Mouse (Mus musculus) embryonic facial prominence, embryonic 15.5 days (tissue): ENCODE measurements at regions not wholly inside any gene's neighbourhood (a gene's known extent, or its start where the extent isn't known, plus 50 kb on each side); places are given as distances from the start of the nearest gene placed in this dataset.

Experiments used
- ATAC-seq: fragments of 200-750 bp; cut with Nextera tagmentation; 2 replicates; pipeline ENCODE4 v1.8.0; 2017; ENCODE audit warnings: low read depth, moderate TSS enrichment; ENCODE audit not compliant: insufficient number of reproducible peaks, low FRiP score, low TSS enrichment
- H3K27ac ChIP-seq: fragments of 300-500 bp; sonication (generic); replicated peaks from 2 replicates; pipeline ENCODE4 v1.5.1; 2015; ENCODE audit warnings: mild to moderate bottlenecking, inconsistent platforms
- H3K27me3 ChIP-seq: fragments of 300-500 bp; sonication (generic); 2 replicates; pipeline ENCODE4 v1.6.1; 2015; ENCODE audit warnings: inconsistent platforms
- H3K36me3 ChIP-seq: fragments of 300-500 bp; sonication (generic); 2 replicates; pipeline ENCODE4 v1.6.1; 2015; ENCODE audit warnings: mild to moderate bottlenecking, inconsistent platforms
- H3K4me1 ChIP-seq: fragments of 300-500 bp; sonication (generic); 2 replicates; pipeline ENCODE4 v1.6.1; 2015; ENCODE audit warnings: inconsistent platforms
- H3K4me2 ChIP-seq: fragments of 300-500 bp; sonication (generic); replicated peaks from 2 replicates; pipeline ENCODE4 v1.6.1; 2015; ENCODE audit warnings: mild to moderate bottlenecking, inconsistent platforms
- H3K4me3 ChIP-seq: fragments of 300-500 bp; sonication (generic); replicated peaks from 2 replicates; pipeline ENCODE4 v1.5.1; 2015; ENCODE audit warnings: mild to moderate bottlenecking, inconsistent platforms
- H3K9ac ChIP-seq: fragments of 300-500 bp; sonication (generic); 2 replicates; pipeline ENCODE4 v1.6.1; 2015; ENCODE audit warnings: inconsistent platforms
- H3K9me3 ChIP-seq: fragments of 300-500 bp; sonication (generic); replicated peaks from 2 replicates; pipeline ENCODE4 v1.6.1; 2016; ENCODE audit warnings: inconsistent platforms
- WGBS: fragments of 180-500 bp; shearing (Covaris S2); methylation state at CpG from one replicate; pipeline ENCODE4 v1.1.7; 2015; 5-methylcytosine and 5-hydroxymethylcytosine counted together

- WGBS: 72% methylated on average over 7 of the region's 7 CpGs
- no peak overlapping the region for H3K9ac ChIP-seq
- no peaks in the 10 kb centered on the region for H3K27me3 ChIP-seq
- no peak overlapping the region for H3K27ac ChIP-seq
- no peaks in the 10 kb centered on the region for H3K4me1 ChIP-seq
- no peaks in the 10 kb centered on the region for H3K9me3 ChIP-seq
- no peak for ATAC-seq
- no peak overlapping the region for H3K4me2 ChIP-seq
- H3K36me3 ChIP-seq: no peaks in the 10 kb centered on the region
- H3K4me3 ChIP-seq: no peak overlapping the region
Measured at GRCm38 (mm10) chr4:7391596-7391995, 847.2 kb downstream of the Car8 start.

GRCm38 (mm10) chr4:7385069-7385468 lies 853.8 kb downstream of the Car8 start:
- no peak overlapping the region for H3K4me2 ChIP-seq
- H3K4me1 ChIP-seq: no peaks in the 10 kb centered on the region
- no peak for ATAC-seq
- H3K9ac ChIP-seq: no peak overlapping the region
- no peaks in the 10 kb centered on the region for H3K27me3 ChIP-seq
- no peak overlapping the region for H3K4me3 ChIP-seq
- no peaks in the 10 kb centered on the region for H3K36me3 ChIP-seq
- H3K27ac ChIP-seq: no peak overlapping the region
- H3K9me3 ChIP-seq: no peaks in the 10 kb centered on the region

DNA sequence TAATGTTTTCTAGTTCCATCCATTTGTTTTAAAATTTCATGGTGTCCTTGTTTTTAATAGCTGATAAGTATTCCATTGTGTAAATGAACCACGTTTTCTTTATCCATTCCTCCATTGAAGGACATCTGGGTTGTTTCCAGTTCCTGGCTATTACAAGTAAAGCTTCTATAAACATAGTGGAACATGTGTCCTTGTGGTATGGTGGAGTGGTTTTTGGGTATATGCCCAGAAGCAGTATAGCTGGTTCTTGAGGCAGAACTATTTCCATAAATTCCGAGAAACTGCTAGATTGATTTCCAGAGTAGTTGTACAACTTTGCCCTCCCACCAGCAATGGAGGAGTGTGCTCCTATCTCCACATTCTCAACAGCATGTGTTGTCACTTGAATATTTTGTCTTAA lies 858.8 kb downstream of the Car8 start:
- no peak overlapping the region for H3K9ac ChIP-seq
- WGBS: 34% methylated on average over 2 of the region's 2 CpGs
- H3K4me1 ChIP-seq: no peaks in the 10 kb centered on the region
- H3K27me3 ChIP-seq: no peaks in the 10 kb centered on the region
- H3K27ac ChIP-seq: no peak overlapping the region
- H3K4me2 ChIP-seq: no peak overlapping the region
- no peaks in the 10 kb centered on the region for H3K36me3 ChIP-seq
- H3K4me3 ChIP-seq: no peak overlapping the region
- ATAC-seq: no peak
- H3K9me3 ChIP-seq: no peaks in the 10 kb centered on the region

- H3K9ac ChIP-seq: no peak overlapping the region
- no peaks in the 10 kb centered on the region for H3K9me3 ChIP-seq
- 77% methylated on average over 3 of the region's 3 CpGs for WGBS
- H3K36me3 ChIP-seq: no peaks in the 10 kb centered on the region
- no peaks in the 10 kb centered on the region for H3K4me1 ChIP-seq
- no peak overlapping the region for H3K27ac ChIP-seq
- no peak overlapping the region for H3K4me3 ChIP-seq
- H3K27me3 ChIP-seq: no peaks in the 10 kb centered on the region
- no peak overlapping the region for H3K4me2 ChIP-seq
- no peak for ATAC-seq
Measured at GRCm38 (mm10) chr4:7364238-7365040, 874.4 kb downstream of the Car8 start.

- Histone ChIP-seq H3K4me1 (no peaks in the 10 kb centered on the region), H3K9ac (no peak overlapping the region), H3K36me3 (no peaks in the 10 kb centered on the region), H3K4me3 (no peak overlapping the region), H3K27ac (no peak overlapping the region), H3K4me2 (no peak overlapping the region), H3K9me3 (no peaks in the 10 kb centered on the region), H3K27me3 (no peaks in the 10 kb centered on the region)
- no peak for ATAC-seq
- 90% methylated on average over 2 of the region's 2 CpGs for WGBS
Measured at GRCm38 (mm10) chr4:7363508-7363907, 875.3 kb downstream of the Car8 start.

DNA sequence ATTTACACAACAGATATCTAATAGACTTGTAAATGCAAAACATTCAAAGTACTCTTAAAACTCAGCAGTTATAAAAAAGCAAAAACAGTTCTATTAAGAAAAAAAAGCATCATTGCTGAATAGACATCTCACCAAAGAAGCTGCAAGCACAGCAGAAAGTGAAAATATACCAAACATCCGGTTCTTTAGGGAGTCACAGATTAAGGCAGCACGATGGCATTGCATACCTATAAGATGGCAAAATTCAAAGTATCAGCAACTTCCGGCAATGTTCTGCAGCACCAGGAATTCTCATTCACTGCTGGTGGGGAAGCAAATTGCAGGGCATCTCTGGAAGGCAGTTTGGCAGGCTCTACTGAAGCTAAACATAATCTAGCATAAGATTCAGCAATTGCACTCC lies 882.6 kb downstream of the Car8 start:
- WGBS: 84% methylated on average over 3 of the region's 3 CpGs
- ATAC-seq: no peak
- H3K4me2 ChIP-seq: no peak overlapping the region
- H3K27ac ChIP-seq: no peak overlapping the region
- H3K27me3 ChIP-seq: no peaks in the 10 kb centered on the region
- H3K4me3 ChIP-seq: no peak overlapping the region
- no peaks in the 10 kb centered on the region for H3K9me3 ChIP-seq
- H3K9ac ChIP-seq: no peak overlapping the region
- no peaks in the 10 kb centered on the region for H3K4me1 ChIP-seq
- H3K36me3 ChIP-seq: no peaks in the 10 kb centered on the region

DNA sequence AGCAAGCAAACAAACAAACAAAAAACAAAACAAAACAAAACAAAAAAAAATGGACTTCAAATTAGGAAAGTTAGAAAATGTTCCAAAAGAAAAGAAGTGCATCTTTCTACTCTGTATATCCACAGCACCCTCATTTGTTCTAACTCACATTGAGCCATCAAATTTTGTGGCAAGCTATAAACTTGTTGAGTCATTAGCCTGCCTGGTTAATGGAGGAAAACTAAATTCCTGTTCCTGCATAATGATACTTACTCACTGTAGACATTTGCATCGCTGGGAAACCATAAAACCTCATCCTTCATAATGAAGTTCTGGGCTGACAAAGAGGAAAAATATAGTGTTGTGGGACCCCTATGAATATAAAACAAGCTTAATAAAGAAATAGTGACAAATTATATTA lies 891.5 kb downstream of the Car8 start:
- 83% methylated on average over 1 of the region's 1 CpGs for WGBS
- no peak overlapping the region for H3K4me2 ChIP-seq
- H3K27me3 ChIP-seq: no peaks in the 10 kb centered on the region
- no peaks in the 10 kb centered on the region for H3K9me3 ChIP-seq
- H3K27ac ChIP-seq: no peak overlapping the region
- no peak for ATAC-seq
- no peaks in the 10 kb centered on the region for H3K4me1 ChIP-seq
- no peak overlapping the region for H3K4me3 ChIP-seq
- H3K9ac ChIP-seq: no peak overlapping the region
- H3K36me3 ChIP-seq: no peaks in the 10 kb centered on the region

DNA sequence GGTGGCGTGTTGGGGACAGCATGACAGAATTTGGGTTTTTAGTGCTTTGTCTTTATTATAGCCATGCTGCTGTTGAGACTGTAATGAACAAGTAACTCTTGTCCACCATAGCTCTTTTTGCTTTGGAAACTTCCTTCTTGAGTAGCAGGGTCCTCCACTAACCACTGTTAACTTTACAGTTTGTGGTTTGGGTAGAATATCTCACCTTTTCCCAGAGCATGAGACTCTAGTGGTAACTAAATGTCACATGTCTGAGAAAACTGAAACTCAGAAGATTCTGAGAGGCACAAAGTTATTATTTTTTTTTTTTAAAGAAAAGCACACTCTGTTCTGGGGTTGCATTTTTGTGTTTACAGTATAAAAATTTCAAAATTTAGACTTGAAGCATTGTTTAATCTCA lies 897.7 kb downstream of the Car8 start:
- Histone ChIP-seq H3K4me3 (no peak overlapping the region), H3K4me2 (no peak overlapping the region)
- 92% methylated on average over 1 of the region's 1 CpGs for WGBS

DNA sequence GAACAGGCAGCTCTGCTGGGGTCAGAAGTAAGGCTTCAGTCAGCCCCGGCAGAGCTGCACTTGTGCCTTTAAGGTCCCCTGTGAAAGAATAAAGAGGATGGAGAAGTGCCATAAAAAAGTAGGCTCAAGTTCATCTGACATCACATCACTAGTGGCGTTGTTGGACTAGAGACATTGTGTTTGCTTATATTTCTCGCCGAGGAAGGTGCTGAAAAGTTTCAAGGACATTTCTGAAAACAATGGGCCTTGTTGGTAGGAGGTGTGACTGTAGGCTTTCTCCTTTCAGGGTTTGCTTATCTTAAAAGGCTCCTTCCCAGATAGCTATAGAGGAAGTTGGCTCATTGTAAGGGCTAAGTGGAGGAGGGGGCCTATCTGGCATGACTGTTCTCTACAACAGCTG lies 924.6 kb downstream of the Car8 start:
- no peaks in the 10 kb centered on the region for H3K36me3 ChIP-seq
- H3K27me3 ChIP-seq: no peaks in the 10 kb centered on the region
- H3K4me2 ChIP-seq: no peak overlapping the region
- H3K9me3 ChIP-seq: no peaks in the 10 kb centered on the region
- ATAC-seq: no peak
- 80% methylated on average over 4 of the region's 4 CpGs for WGBS
- no peaks in the 10 kb centered on the region for H3K4me1 ChIP-seq
- no peak overlapping the region for H3K9ac ChIP-seq
- H3K4me3 ChIP-seq: no peak overlapping the region
- H3K27ac ChIP-seq: no peak overlapping the region

More for the DNA sequence above, 897.7 kb downstream of the Car8 start:
- no peak overlapping the region for H3K27ac ChIP-seq
- H3K9ac ChIP-seq: no peak overlapping the region
- no peaks in the 10 kb centered on the region for H3K4me1 ChIP-seq
- no peaks in the 10 kb centered on the region for H3K27me3 ChIP-seq
- H3K9me3 ChIP-seq: no peaks in the 10 kb centered on the region
- H3K36me3 ChIP-seq: no peaks in the 10 kb centered on the region
- ATAC-seq: no peak

- H3K27ac ChIP-seq: no peak overlapping the region
- ATAC-seq: no peak
- H3K27me3 ChIP-seq: no peaks in the 10 kb centered on the region
- H3K36me3 ChIP-seq: no peaks in the 10 kb centered on the region
- no peak overlapping the region for H3K9ac ChIP-seq
- WGBS: 60% methylated on average over 2 of the region's 2 CpGs
- H3K4me2 ChIP-seq: no peak overlapping the region
- no peaks in the 10 kb centered on the region for H3K4me1 ChIP-seq
- H3K9me3 ChIP-seq: no peaks in the 10 kb centered on the region
- H3K4me3 ChIP-seq: no peak overlapping the region
Measured at GRCm38 (mm10) chr4:7313219-7313618, 925.6 kb downstream of the Car8 start.

DNA sequence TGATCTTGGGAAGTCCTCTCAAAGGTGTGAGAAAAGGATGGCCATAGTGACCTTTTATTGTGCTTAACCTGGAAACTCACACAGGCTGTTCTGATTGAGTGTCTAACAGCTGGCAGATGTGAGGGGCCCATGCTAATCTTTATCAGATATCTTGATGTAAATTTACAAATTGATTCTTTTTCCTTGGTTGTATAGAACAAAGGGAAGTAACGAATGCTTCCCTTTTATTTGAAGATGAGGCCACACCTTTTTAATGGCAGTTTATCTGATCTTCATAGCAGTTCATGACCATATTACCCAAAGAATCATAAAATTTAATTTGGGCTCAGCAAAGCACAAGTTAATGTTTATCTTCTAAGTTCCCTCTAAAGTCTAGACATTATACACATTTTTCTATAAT lies 926.7 kb downstream of the Car8 start:
- Histone ChIP-seq H3K27ac (no peak overlapping the region), H3K9me3 (no peaks in the 10 kb centered on the region), H3K4me2 (no peak overlapping the region), H3K9ac (no peak overlapping the region), H3K4me1 (no peaks in the 10 kb centered on the region), H3K36me3 (no peaks in the 10 kb centered on the region), H3K27me3 (no peaks in the 10 kb centered on the region), H3K4me3 (no peak overlapping the region)
- no peak for ATAC-seq
- 84% methylated on average over 1 of the region's 1 CpGs for WGBS

DNA sequence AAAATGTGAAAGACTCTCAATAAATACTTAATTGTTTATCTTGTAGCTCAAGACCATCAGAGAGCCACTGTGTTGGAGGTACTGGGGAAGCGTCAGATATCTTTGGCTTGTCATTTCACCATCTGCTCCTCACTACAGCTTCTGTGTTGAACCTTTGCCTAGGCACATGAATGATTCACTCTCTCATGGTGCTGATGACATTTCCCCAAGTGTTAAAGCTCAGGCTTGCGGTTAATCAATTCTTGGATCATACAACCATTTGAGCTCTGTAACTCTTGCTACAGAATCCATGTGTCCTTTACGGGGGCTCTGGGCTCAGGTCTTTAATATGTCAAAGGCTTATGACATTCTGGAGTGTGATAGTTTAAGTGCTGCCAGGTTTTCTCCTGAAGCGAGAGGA lies 969.8 kb downstream of the Car8 start:
- WGBS: 81% methylated on average over 4 of the region's 4 CpGs
- Histone ChIP-seq H3K9ac (no peak overlapping the region), H3K27me3 (no peaks in the 10 kb centered on the region), H3K36me3 (no peaks in the 10 kb centered on the region), H3K4me1 (no peaks in the 10 kb centered on the region), H3K27ac (no peak overlapping the region), H3K9me3 (no peaks in the 10 kb centered on the region), H3K4me3 (no peak overlapping the region), H3K4me2 (no peak overlapping the region)
- ATAC-seq: no peak
